Mouse (Mus musculus): ENCODE measurements around the gene Baz2a.
A peak's percentile ranks its signal among the peaks of the same experiment; 100 is the strongest.

GRCm38 (mm10) chr10:128142165-128142564, 50.8 kb downstream of the Baz2a start:
- no peak for TF ChIP-seq EP300 (IDR thresholded peaks at IDR 0.05)
- peak; percentile 33; the same call in 1 of the 2 replicates for TF ChIP-seq CTCF (IDR thresholded peaks at IDR 0.05)

All from lung, postnatal 0 days (tissue).